Mouse (Mus musculus): ENCODE measurements around the gene Vmn2r-ps159. TPM values are rescaled to one million over a fixed set of nuclear protein-coding genes. Genes with fewer than 3 reads are reported as not detected.
A peak's percentile ranks its signal among the peaks of the same experiment; 100 is the strongest.
"Not testable (repeated sequence)": the region's sequence is repeated elsewhere in the genome, so short reads cannot be mapped to it uniquely, and the experiment has no call there.

Vmn2r-ps159 gene
- polyA plus RNA-seq (2016; fragmentation: Nextera tagmentation; extraction: Ambion mirVana), result not detected in 2 replicates

GRCm38 (mm10) chr4:156330803-156331202, at the start of gene Vmn2r-ps159:
TSS of gene Vmn2r-ps159 (plus strand) at chr4:156331103.
- H3K27me3 ChIP-seq (ENCODE audit: low read depth, poor library complexity, severe bottlenecking); H3K4me1 ChIP-seq; H3K9me3 ChIP-seq (replicated peaks); H3K27ac ChIP-seq; DNase-seq (ENCODE audit: low spot score); H3K4me3 ChIP-seq; H3K36me3 ChIP-seq: not testable (repeated sequence)
- 80% methylated on average over 3 of the region's 3 CpGs for WGBS

- H3K36me3 ChIP-seq; DNase-seq (ENCODE audit: low spot score): not testable (repeated sequence)
- 80% methylated on average over 4 of the region's 4 CpGs for WGBS
Observed at GRCm38 (mm10) chr4:156341601-156342504, 10.9 kb downstream of the Vmn2r-ps159 start.

GRCm38 (mm10) chr4:156342569-156343325, 11.8 kb downstream of the Vmn2r-ps159 start:
- peak; percentile 57 for DNase-seq (ENCODE audit: low spot score)
- H3K27ac ChIP-seq, result no peak overlapping the region
- peaks cover 8% of the 10 kb centered on the region; the same call in 1 of the 2 replicates for H3K9me3 ChIP-seq (replicated peaks)
- H3K36me3 ChIP-seq, result no peaks in the 10 kb centered on the region
- no peaks in the 10 kb centered on the region for H3K27me3 ChIP-seq (ENCODE audit: low read depth, poor library complexity, severe bottlenecking)
- H3K4me1 ChIP-seq, result no peaks in the 10 kb centered on the region
- H3K4me3 ChIP-seq, result no peak overlapping the region
- 80% methylated on average over 2 of the region's 2 CpGs for WGBS

More at GRCm38 (mm10) chr4:156341601-156342504, 10.9 kb downstream of the Vmn2r-ps159 start:
- H3K27ac ChIP-seq; H3K27me3 ChIP-seq (ENCODE audit: low read depth, poor library complexity, severe bottlenecking); H3K4me1 ChIP-seq; H3K9me3 ChIP-seq (replicated peaks); H3K4me3 ChIP-seq: not testable (repeated sequence)

- H3K36me3 ChIP-seq, result no peaks in the 10 kb centered on the region
- WGBS, result 84% methylated on average over 1 of the region's 1 CpGs
- DNase-seq (ENCODE audit: low spot score), result no peak
- H3K27me3 ChIP-seq (ENCODE audit: low read depth, poor library complexity, severe bottlenecking), result no peaks in the 10 kb centered on the region
- H3K9me3 ChIP-seq (replicated peaks), result peaks cover 8% of the 10 kb centered on the region; the same call in 1 of the 2 replicates
- no peak overlapping the region for H3K4me3 ChIP-seq
- H3K27ac ChIP-seq, result no peak overlapping the region
- no peaks in the 10 kb centered on the region for H3K4me1 ChIP-seq
Observed at GRCm38 (mm10) chr4:156343332-156343731, 12.4 kb downstream of the Vmn2r-ps159 start.

- not testable (repeated sequence) for H3K4me3 ChIP-seq; H3K27me3 ChIP-seq (ENCODE audit: low read depth, poor library complexity, severe bottlenecking); H3K36me3 ChIP-seq; H3K4me1 ChIP-seq; DNase-seq (ENCODE audit: low spot score); H3K9me3 ChIP-seq (replicated peaks); H3K27ac ChIP-seq
- WGBS, result 68% methylated on average over 3 of the region's 3 CpGs
Observed at GRCm38 (mm10) chr4:156356756-156357437, 26.0 kb downstream of the Vmn2r-ps159 start.

Other genes with a start within 250 kb of the Vmn2r-ps159 start
- 76.0 and 78.5 TPM in 2 replicates for gene 9430015G10Rik, start 221.1 kb upstream of the Vmn2r-ps159 start, polyA plus RNA-seq (2016; fragmentation: Nextera tagmentation; extraction: Ambion mirVana)
- gene Rnf223, start 200.6 kb upstream of the Vmn2r-ps159 start, polyA plus RNA-seq (2016; fragmentation: Nextera tagmentation; extraction: Ambion mirVana), result 0.77 and 0.96 TPM in 2 replicates
- gene Agrn, start 133.6 kb upstream of the Vmn2r-ps159 start, polyA plus RNA-seq (2016; fragmentation: Nextera tagmentation; extraction: Ambion mirVana), result 36.5 and 49.0 TPM in 2 replicates
- 0.20 and 0.45 TPM in 2 replicates for gene Isg15, start 130.3 kb upstream of the Vmn2r-ps159 start, polyA plus RNA-seq (2016; fragmentation: Nextera tagmentation; extraction: Ambion mirVana)
- 1.1 and 1.2 TPM in 2 replicates for gene AW011738, start 127.8 kb upstream of the Vmn2r-ps159 start, polyA plus RNA-seq (2016; fragmentation: Nextera tagmentation; extraction: Ambion mirVana)
- 0.18 and 0.29 TPM in 2 replicates for gene Perm1, start 115.2 kb upstream of the Vmn2r-ps159 start, polyA plus RNA-seq (2016; fragmentation: Nextera tagmentation; extraction: Ambion mirVana)
- 24.2 and 25.2 TPM in 2 replicates for gene Plekhn1, start 96.2 kb upstream of the Vmn2r-ps159 start, polyA plus RNA-seq (2016; fragmentation: Nextera tagmentation; extraction: Ambion mirVana)
- 103 and 141 TPM in 2 replicates for gene Noc2l, start 95.1 kb upstream of the Vmn2r-ps159 start, polyA plus RNA-seq (2016; fragmentation: Nextera tagmentation; extraction: Ambion mirVana)
- gene Samd11, start 75.4 kb upstream of the Vmn2r-ps159 start, polyA plus RNA-seq (2016; fragmentation: Nextera tagmentation; extraction: Ambion mirVana), result 0.59 and 1.1 TPM in 2 replicates